ENCODE assay signal across 17 mouse cellular contexts in genomic region chr7:129293211-129293610, GRCm38 (mm10). TPM values are rescaled to one million over a fixed set of nuclear protein-coding genes. Genes with fewer than 3 reads are reported as not detected.
A peak's percentile ranks its signal among the peaks of the same experiment; 100 is the strongest.
DNase-seq lines count a peak whose midpoint lies in the region; ATAC-seq and TF ChIP-seq lines count a peak whose summit lies in the region.
"Had no signal": no experiment of that assay in that cellular context is flagged by ENCODE, and none has a peak within 500 bp of the region (broad histone marks: within the 10 kb centered on the region; RNA-seq: fewer than 3 reads in every experiment).

No protein-coding gene starts in this region.

- H3K4me3 ChIP-seq in gastrocnemius, adult 2 months, result no peak overlapping the region
- no peak overlapping the region for H3K4me3 ChIP-seq in left cerebral cortex, adult 2 months
- H3K4me3 ChIP-seq in stomach, postnatal 0 days (ENCODE audit: low read depth, low read length), result no peak overlapping the region
- H3K4me3 ChIP-seq: embryonic facial prominence, embryonic 15.5 days; lung, embryonic 15.5 days; neural tube, embryonic 15.5 days; stomach, embryonic 15.5 days had no signal

- no peaks in the 10 kb centered on the region for H3K36me3 ChIP-seq in stomach, postnatal 0 days (ENCODE audit: control insufficient read depth, insufficient read depth, low read length)
- H3K36me3 ChIP-seq: embryonic facial prominence, embryonic 15.5 days; lung, embryonic 15.5 days; neural tube, embryonic 15.5 days; stomach, embryonic 15.5 days had no signal

- peak; percentile 45 for TF ChIP-seq CTCF in gastrocnemius, adult 2 months (IDR thresholded peaks at IDR 0.05)
- TF ChIP-seq CTCF in left cerebral cortex, adult 2 months (IDR thresholded peaks at IDR 0.05), result peak; percentile 55
- peak; percentile 67 for TF ChIP-seq CTCF in stomach, postnatal 0 days (IDR thresholded peaks at IDR 0.05; ENCODE audit: low read depth)

- H3K27me3 ChIP-seq in stomach, postnatal 0 days (ENCODE audit: control insufficient read depth, insufficient read depth, low read length), result no peaks in the 10 kb centered on the region
- H3K27me3 ChIP-seq: embryonic facial prominence, embryonic 15.5 days; lung, embryonic 15.5 days; neural tube, embryonic 15.5 days; stomach, embryonic 15.5 days had no signal

- H3K4me2 ChIP-seq in stomach, postnatal 0 days (replicated peaks; ENCODE audit: low read depth), result no peak overlapping the region
- H3K4me2 ChIP-seq: embryonic facial prominence, embryonic 15.5 days; lung, embryonic 15.5 days; neural tube, embryonic 15.5 days; stomach, embryonic 15.5 days had no signal

- H3K9ac ChIP-seq in stomach, postnatal 0 days (ENCODE audit: low read length), result no peak overlapping the region
- H3K9ac ChIP-seq: embryonic facial prominence, embryonic 15.5 days; lung, embryonic 15.5 days; neural tube, embryonic 15.5 days; stomach, embryonic 15.5 days had no signal

- 71% methylated on average over 1 of the region's 1 CpGs for WGBS in stomach, postnatal 0 days

- no peak overlapping the region for H3K27ac ChIP-seq in gastrocnemius, adult 2 months
- H3K27ac ChIP-seq in left cerebral cortex, adult 2 months, result no peak overlapping the region
- no peak overlapping the region for H3K27ac ChIP-seq in stomach, postnatal 0 days (replicated peaks)
- H3K27ac ChIP-seq: embryonic facial prominence, embryonic 15.5 days; lung, embryonic 15.5 days; neural tube, embryonic 15.5 days; stomach, embryonic 15.5 days had no signal

- DNase-seq in gastrocnemius, adult 2 months, result no peak
- no peak for DNase-seq in gastrocnemius, postnatal 4 days (ENCODE audit: low spot score in 2 of 2)
- DNase-seq in left cerebral cortex, adult 2 months (ENCODE audit: extremely low spot score in 1 of 2, low spot score in 2 of 2), result no peak
- no peak for DNase-seq in left cerebral cortex, postnatal 25 days (ENCODE audit: low spot score in 2 of 2)
- DNase-seq in retina, postnatal 1 day, result peak; percentile 16
- DNase-seq in retina, embryonic 14.5 days (ENCODE audit: low spot score), result no peak
- DNase-seq in stomach, postnatal 0 days (ENCODE audit: low spot score), result peak; percentile 30
- no peak for DNase-seq in thymus, postnatal 14 days
- DNase-seq: cerebellum, adult 9-10 months; kidney, postnatal 14 days; right cerebral cortex, postnatal 25 days had no signal

- no peak for ATAC-seq in stomach, postnatal 0 days (ENCODE audit: low FRiP score, low TSS enrichment)

- no peaks in the 10 kb centered on the region for H3K4me1 ChIP-seq in stomach, postnatal 0 days (replicated peaks; ENCODE audit: control insufficient read depth, insufficient read depth)
- H3K4me1 ChIP-seq: embryonic facial prominence, embryonic 15.5 days; lung, embryonic 15.5 days; neural tube, embryonic 15.5 days; stomach, embryonic 15.5 days had no signal

- TF ChIP-seq EP300 in stomach, postnatal 0 days (optimal IDR thresholded peaks at IDR 0.05), result no peak

- no peaks in the 10 kb centered on the region for H3K9me3 ChIP-seq in stomach, postnatal 0 days (ENCODE audit: control insufficient read depth, low read length)
- H3K9me3 ChIP-seq: embryonic facial prominence, embryonic 15.5 days; lung, embryonic 15.5 days; neural tube, embryonic 15.5 days; stomach, embryonic 15.5 days had no signal

- intact Hi-C loops in gastrocnemius, adult 2 months (cut with DNase I), result no loop called here
- intact Hi-C loops in left cerebral cortex, adult 2 months (cut with DNase I), result no loop called here
- intact Hi-C loops in left cerebral cortex, postnatal 25 days (cut with DNase I), result no loop called here

RNA-seq across cellular contexts. Expression of gene Plpp4, which starts 36.4 kb away (rescaled TPM):
- total RNA-seq in gastrocnemius, adult 2 months (2021), result not detected
- 1 to 10 TPM in 1 of 2 experiments, under 1 TPM in 1; 0.86 to 1.9 TPM for total RNA-seq in gastrocnemius, postnatal 4 days (2021)
- 10 to 100 TPM in 1 of 2 experiments, 1 to 10 TPM in 1; 9.0 to 10.1 TPM for total RNA-seq in left cerebral cortex, adult 2 months (2021)
- total RNA-seq in left cerebral cortex, postnatal 25 days (2021), result 10 to 100 TPM; 11.4 to 12.4 TPM
- polyA plus RNA-seq in stomach, postnatal 0 days (2015; fragmentation: Nextera tagmentation; extraction: Ambion mirVana), result 0.76 and 0.99 TPM in 2 replicates
- total RNA-seq: heart, adult 8-10 months; hematopoietic stem cell, adult 5-6 weeks had no signal

Comparison
In these comparisons a context has a peak if more than half of its experiments do, and no peak if none do; other contexts are left out.
1. DNase-seq: peak in retina, postnatal 1 day (single experiment) and stomach, postnatal 0 days (single experiment); none in gastrocnemius, adult 2 months (single experiment), gastrocnemius, postnatal 4 days (0 of 2), left cerebral cortex, adult 2 months (0 of 2), left cerebral cortex, postnatal 25 days (0 of 2), retina, embryonic 14.5 days (single experiment) and thymus, postnatal 14 days (single experiment).
2. Peak in every context shown above with its lines, with median percentiles within 50 percentile points of each other: CTCF ChIP-seq.